Mouse (Mus musculus): ENCODE data around the gene Ovol1.

DNA sequence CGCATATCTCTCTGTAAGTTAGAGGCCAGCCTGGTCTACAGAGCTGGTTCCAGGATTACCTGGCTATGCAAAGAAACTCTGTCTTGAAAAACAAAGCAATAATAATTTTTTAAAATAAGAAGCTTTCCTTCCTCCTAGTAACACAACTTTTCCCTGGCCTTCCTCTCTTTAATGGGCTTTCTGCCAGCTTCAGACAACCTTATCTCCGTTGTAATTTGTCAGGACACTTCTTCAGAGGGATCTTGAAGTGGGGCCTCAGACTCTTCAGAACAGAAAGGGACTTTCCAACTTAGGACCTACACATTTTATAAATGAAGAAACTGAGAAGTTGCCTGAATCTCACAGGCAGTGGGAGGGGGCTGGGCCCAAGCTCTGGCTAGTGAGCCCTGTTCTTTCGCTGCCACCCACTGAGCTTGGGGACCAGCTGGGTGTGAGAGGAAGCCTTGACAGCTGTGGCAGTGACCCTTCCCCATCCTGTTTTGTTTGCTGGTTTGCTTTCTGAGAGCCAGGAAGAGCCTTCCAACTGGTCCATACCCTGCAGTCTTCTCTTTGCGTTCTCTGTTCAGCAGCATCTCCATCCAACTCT lies 12.9 kb downstream of the Ovol1 start:
- no peak for TF ChIP-seq CTCF (IDR thresholded peaks at IDR 0.05; ENCODE audit: low read depth)
- no peak for TF ChIP-seq EP300 (IDR thresholded peaks at IDR 0.05; ENCODE audit: low read depth)

All from liver, postnatal 0 days (tissue).